Mouse (Mus musculus): ENCODE measurements around the gene Hs3st3b1.

The Hs3st3b1 gene

GRCm38 (mm10) chr11:63923386-63923785 lies 1.3 kb upstream of the Hs3st3b1 start:
- DNase-seq (ENCODE audit: low read depth, low spot score): peak; percentile 31

GRCm38 (mm10) chr11:63921044-63921951 lies 792 bp downstream of the Hs3st3b1 start:
- peak; percentile 58 for DNase-seq (ENCODE audit: low read depth, low spot score)

- peak; percentile 95 for DNase-seq (ENCODE audit: low read depth, low spot score)
Measured at GRCm38 (mm10) chr11:63920531-63920930, 1.6 kb downstream of the Hs3st3b1 start.

GRCm38 (mm10) chr11:63919211-63920098 lies 2.6 kb downstream of the Hs3st3b1 start:
- DNase-seq (ENCODE audit: low read depth, low spot score): peak; percentile 48

GRCm38 (mm10) chr11:63918321-63919105 lies 3.6 kb downstream of the Hs3st3b1 start:
- DNase-seq (ENCODE audit: low read depth, low spot score): no peak

GRCm38 (mm10) chr11:63917561-63917960 lies 4.5 kb downstream of the Hs3st3b1 start:
- no peak for DNase-seq (ENCODE audit: low read depth, low spot score)

- DNase-seq (ENCODE audit: low read depth, low spot score): peak; percentile 82
Measured at GRCm38 (mm10) chr11:63914388-63914787, 7.7 kb downstream of the Hs3st3b1 start.

GRCm38 (mm10) chr11:63913936-63914335 lies 8.2 kb downstream of the Hs3st3b1 start:
- DNase-seq (ENCODE audit: low read depth, low spot score): no peak

GRCm38 (mm10) chr11:63911001-63911400 lies 11.1 kb downstream of the Hs3st3b1 start:
- DNase-seq (ENCODE audit: low read depth, low spot score): no peak

- DNase-seq (ENCODE audit: low read depth, low spot score): no peak
Measured at GRCm38 (mm10) chr11:63909961-63910360, 12.1 kb downstream of the Hs3st3b1 start.

- no peak for DNase-seq (ENCODE audit: low read depth, low spot score)
Measured at GRCm38 (mm10) chr11:63908500-63908899, 13.6 kb downstream of the Hs3st3b1 start.

GRCm38 (mm10) chr11:63906552-63907353 lies 15.3 kb downstream of the Hs3st3b1 start:
- no peak for DNase-seq (ENCODE audit: low read depth, low spot score)

GRCm38 (mm10) chr11:63904787-63905186 lies 17.3 kb downstream of the Hs3st3b1 start:
- DNase-seq (ENCODE audit: low read depth, low spot score): no peak

- peak; percentile 83 for DNase-seq (ENCODE audit: low read depth, low spot score)
Measured at GRCm38 (mm10) chr11:63898509-63899168, 23.5 kb downstream of the Hs3st3b1 start.

- DNase-seq (ENCODE audit: low read depth, low spot score): peak; percentile 68
Measured at GRCm38 (mm10) chr11:63897856-63898508, 24.1 kb downstream of the Hs3st3b1 start.

- DNase-seq (ENCODE audit: low read depth, low spot score): no peak
Measured at GRCm38 (mm10) chr11:63897011-63897410, 25.1 kb downstream of the Hs3st3b1 start.

GRCm38 (mm10) chr11:63894188-63894587 lies 27.9 kb downstream of the Hs3st3b1 start:
- no peak for DNase-seq (ENCODE audit: low read depth, low spot score)

GRCm38 (mm10) chr11:63893557-63893956 lies 28.5 kb downstream of the Hs3st3b1 start:
- no peak for DNase-seq (ENCODE audit: low read depth, low spot score)

- no peak for DNase-seq (ENCODE audit: low read depth, low spot score)
Measured at GRCm38 (mm10) chr11:63891479-63892020, 30.5 kb downstream of the Hs3st3b1 start.

All from ZHBTc4 (cell line).